10 mouse cellular contexts compared by ENCODE assay signal in genomic region chr6:121635076-121635475, GRCm38 (mm10). TPM values are rescaled to one million over a fixed set of nuclear protein-coding genes. Genes with fewer than 3 reads are reported as not detected.
A peak's percentile ranks its signal among the peaks of the same experiment; 100 is the strongest.
DNase-seq lines count a peak whose midpoint lies in the region; ATAC-seq and TF ChIP-seq lines count a peak whose summit lies in the region.
"Had no signal": no experiment of that assay in that cellular context is flagged by ENCODE, and none has a peak within 500 bp of the region (broad histone marks: within the 10 kb centered on the region; RNA-seq: fewer than 3 reads in every experiment).

A2m (plus strand) TSS chr6:121635376.

- H3K27ac ChIP-seq in kidney, embryonic 14.5 days (ENCODE audit: low read depth, low read length): no peak within 1 kb of the TSS
- H3K27ac ChIP-seq in embryonic facial prominence, embryonic 15.5 days (replicated peaks): no peak within 1 kb of the TSS
- no peak within 1 kb of the TSS for H3K27ac ChIP-seq in hindbrain, postnatal 0 days
- H3K27ac ChIP-seq in midbrain, embryonic 13.5 days: peak within 1 kb of the TSS; percentile 44; the same call in 1 of the 2 replicates

- H3K4me1 ChIP-seq in kidney, embryonic 14.5 days (ENCODE audit: control insufficient read depth, insufficient read depth, low read length): no peaks in the 10 kb centered on the region
- 0 out of 2 replicates have a peak, but pooled peaks cover 4% of the 10 kb centered on the region for H3K4me1 ChIP-seq in embryonic facial prominence, embryonic 15.5 days
- H3K4me1 ChIP-seq in hindbrain, postnatal 0 days (ENCODE audit: insufficient read depth, low read length): peaks cover 3% of the 10 kb centered on the region; the same call in 1 of the 2 replicates
- H3K4me1 ChIP-seq in midbrain, embryonic 13.5 days (replicated peaks): peaks cover 10% of the 10 kb centered on the region

- no peak for TF ChIP-seq CTCF in hindbrain, postnatal 0 days (IDR thresholded peaks at IDR 0.05; ENCODE audit: low read depth)

- no peaks in the 10 kb centered on the region for H3K36me3 ChIP-seq in kidney, embryonic 14.5 days (ENCODE audit: control insufficient read depth, insufficient read depth, low read length)
- H3K36me3 ChIP-seq in embryonic facial prominence, embryonic 15.5 days: no peaks in the 10 kb centered on the region
- no peaks in the 10 kb centered on the region for H3K36me3 ChIP-seq in hindbrain, postnatal 0 days (ENCODE audit: insufficient read depth, low read length)
- H3K36me3 ChIP-seq in midbrain, embryonic 13.5 days: no peaks in the 10 kb centered on the region

- DNase-seq in kidney, postnatal 14 days: no peak
- no peak for DNase-seq in hindbrain, postnatal 0 days (ENCODE audit: low spot score)
- DNase-seq in B cell, adult 2 months: no peak
- no peak for DNase-seq in spleen, postnatal 4 days (ENCODE audit: low spot score in 2 of 2)
- DNase-seq in gastrocnemius, postnatal 4 days (ENCODE audit: low spot score in 2 of 2): no peak
- DNase-seq: lung, postnatal 14 days; right cerebral cortex, adult 18-20 months had no signal

- no peak for ATAC-seq in kidney, embryonic 14.5 days (ENCODE audit: low FRiP score, low TSS enrichment)
- no peak for ATAC-seq in embryonic facial prominence, embryonic 15.5 days (ENCODE audit: insufficient number of reproducible peaks, low FRiP score, low TSS enrichment, low read depth)
- no peak for ATAC-seq in hindbrain, postnatal 0 days
- no peak for ATAC-seq in midbrain, embryonic 13.5 days

- peak within 1 kb of the TSS; percentile 10; the same call in 1 of the 2 replicates for H3K4me3 ChIP-seq in kidney, embryonic 14.5 days (ENCODE audit: low read length)
- no peak within 1 kb of the TSS; the same call in 1 of the 2 replicates for H3K4me3 ChIP-seq in embryonic facial prominence, embryonic 15.5 days (replicated peaks)
- peak within 1 kb of the TSS; percentile 25 for H3K4me3 ChIP-seq in hindbrain, postnatal 0 days (ENCODE audit: low read length)
- peak within 1 kb of the TSS; percentile 30 for H3K4me3 ChIP-seq in midbrain, embryonic 13.5 days (replicated peaks)

- 88% methylated on average over 8 of the region's 8 CpGs for WGBS in kidney, embryonic 14.5 days
- 82% methylated on average over 8 of the region's 8 CpGs for WGBS in embryonic facial prominence, embryonic 15.5 days
- 92% methylated on average over 8 of the region's 8 CpGs for WGBS in hindbrain, postnatal 0 days
- WGBS in midbrain, embryonic 13.5 days: 89% methylated on average over 8 of the region's 8 CpGs

- no peaks in the 10 kb centered on the region for H3K9me3 ChIP-seq in kidney, embryonic 14.5 days (ENCODE audit: control insufficient read depth, low read length)
- no peaks in the 10 kb centered on the region for H3K9me3 ChIP-seq in embryonic facial prominence, embryonic 15.5 days (replicated peaks)
- H3K9me3 ChIP-seq in hindbrain, postnatal 0 days (ENCODE audit: low read length): no peaks in the 10 kb centered on the region
- H3K9me3 ChIP-seq in midbrain, embryonic 13.5 days: no peaks in the 10 kb centered on the region

- no peaks in the 10 kb centered on the region for H3K27me3 ChIP-seq in kidney, embryonic 14.5 days (ENCODE audit: control insufficient read depth, insufficient read depth, low read length)
- no peaks in the 10 kb centered on the region for H3K27me3 ChIP-seq in embryonic facial prominence, embryonic 15.5 days
- H3K27me3 ChIP-seq in hindbrain, postnatal 0 days (ENCODE audit: insufficient read depth, low read length): no peaks in the 10 kb centered on the region
- H3K27me3 ChIP-seq in midbrain, embryonic 13.5 days: no peaks in the 10 kb centered on the region; the same call in 1 of the 2 replicates

- H3K9ac ChIP-seq in kidney, embryonic 14.5 days (ENCODE audit: low read depth, low read length): no peak within 1 kb of the TSS; the same call in 1 of the 2 replicates
- no peak within 1 kb of the TSS for H3K9ac ChIP-seq in embryonic facial prominence, embryonic 15.5 days
- no peak within 1 kb of the TSS for H3K9ac ChIP-seq in hindbrain, postnatal 0 days (replicated peaks; ENCODE audit: low read length)
- peak within 1 kb of the TSS; percentile 28; the same call in 1 of the 2 replicates for H3K9ac ChIP-seq in midbrain, embryonic 13.5 days (replicated peaks)

- peak within 1 kb of the TSS; percentile 31 for H3K4me2 ChIP-seq in kidney, embryonic 14.5 days (replicated peaks; ENCODE audit: low read depth, low read length)
- H3K4me2 ChIP-seq in embryonic facial prominence, embryonic 15.5 days (replicated peaks): 0 out of 2 replicates have a peak within 1 kb of the TSS, but pooled peaks have one; percentile 17
- peak within 1 kb of the TSS; percentile 53 for H3K4me2 ChIP-seq in hindbrain, postnatal 0 days (ENCODE audit: low read depth, low read length)
- H3K4me2 ChIP-seq in midbrain, embryonic 13.5 days (replicated peaks): peak within 1 kb of the TSS; percentile 58

RNA-seq across cellular contexts. Expression of gene A2m, which starts in this region (rescaled TPM):
- polyA plus RNA-seq in kidney, embryonic 14.5 days (2014; fragmentation: Nextera tagmentation; extraction: Ambion mirVana): 0.11 and 0.46 TPM in 2 replicates
- polyA plus RNA-seq in embryonic facial prominence, embryonic 15.5 days (2015; fragmentation: Nextera tagmentation; extraction: Ambion mirVana): 1.5 and 1.8 TPM in 2 replicates
- total RNA-seq in hindbrain, postnatal 0 days (2014; rRNA removed): 14.2 and 15.1 TPM in 2 replicates
- 13.2 and 14.3 TPM in 2 replicates for polyA plus RNA-seq in hindbrain, postnatal 0 days (2015; fragmentation: Nextera tagmentation; extraction: Ambion mirVana)
- 6.9 and 7.2 TPM in 2 replicates for polyA plus RNA-seq in midbrain, embryonic 13.5 days (2015; fragmentation: Nextera tagmentation; extraction: Ambion mirVana)
- under 1 TPM; 0.42 to 0.57 TPM for total RNA-seq in gastrocnemius, postnatal 4 days (2021)
